Mouse (Mus musculus): ENCODE data around the gene Cep63.
A peak's percentile ranks its signal among the peaks of the same experiment; 100 is the strongest.

The Cep63 gene

DNA sequence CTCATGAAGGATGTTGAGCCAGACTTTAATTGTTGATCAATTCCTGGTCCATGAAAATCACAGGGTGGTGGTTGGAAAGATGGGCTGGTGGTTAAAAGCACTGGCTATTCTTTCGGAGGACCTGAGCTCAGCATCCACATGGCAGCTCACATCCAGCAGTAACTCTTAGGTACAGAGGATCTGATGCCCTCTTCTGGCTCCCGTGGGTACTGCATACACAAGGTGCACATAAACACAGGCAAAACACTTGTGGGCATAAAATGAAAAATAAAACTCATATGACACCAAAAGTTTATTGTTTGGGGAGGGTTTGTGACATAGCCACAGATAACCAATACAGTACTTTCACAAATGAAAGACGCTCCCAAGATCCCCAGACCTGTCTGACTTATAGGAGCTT, 67.9 kb downstream of the Cep63 start:
- no peak for DNase-seq (ENCODE audit: low spot score)

DNA sequence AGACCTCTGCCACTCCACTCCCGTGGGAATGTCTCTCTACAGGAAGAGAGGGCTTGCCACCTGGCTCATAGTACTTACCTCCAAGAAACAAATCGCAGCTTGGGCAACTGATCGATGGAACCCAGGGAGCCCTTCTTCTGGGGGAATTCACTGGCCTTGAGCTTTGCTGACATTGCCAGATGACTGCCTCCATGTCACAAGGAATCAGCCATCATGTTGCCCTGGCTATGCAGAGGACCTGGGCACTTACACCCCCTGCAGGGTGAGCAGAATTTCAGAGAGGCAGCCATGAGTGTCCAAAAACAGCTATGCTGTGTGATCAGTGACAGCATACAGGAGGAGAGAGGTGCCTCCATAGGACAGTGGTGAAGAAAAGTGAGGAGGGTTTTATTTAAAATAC, 72.6 kb downstream of the Cep63 start:
- no peak for DNase-seq (ENCODE audit: low spot score)

DNA sequence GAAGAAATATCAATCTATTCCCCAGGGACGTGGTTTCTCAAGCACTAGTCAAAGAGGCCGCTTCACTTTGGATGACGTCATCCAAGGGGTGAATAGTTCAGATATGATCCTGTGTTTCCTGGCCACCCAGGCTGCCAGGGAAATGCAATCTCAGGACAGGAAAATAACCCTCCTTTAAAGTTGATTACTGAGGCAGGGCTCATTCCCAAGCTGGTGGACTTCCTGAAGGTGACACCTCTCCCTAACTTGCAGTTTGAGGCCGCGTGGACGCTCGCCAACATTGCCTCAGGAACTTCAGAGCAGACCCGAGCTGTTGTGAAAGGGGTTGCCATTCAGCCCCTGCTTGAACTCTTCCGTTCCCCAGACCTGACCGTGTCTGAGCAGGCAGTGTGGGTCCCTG, 74.6 kb downstream of the Cep63 start:
- DNase-seq (ENCODE audit: low spot score): no peak

DNA sequence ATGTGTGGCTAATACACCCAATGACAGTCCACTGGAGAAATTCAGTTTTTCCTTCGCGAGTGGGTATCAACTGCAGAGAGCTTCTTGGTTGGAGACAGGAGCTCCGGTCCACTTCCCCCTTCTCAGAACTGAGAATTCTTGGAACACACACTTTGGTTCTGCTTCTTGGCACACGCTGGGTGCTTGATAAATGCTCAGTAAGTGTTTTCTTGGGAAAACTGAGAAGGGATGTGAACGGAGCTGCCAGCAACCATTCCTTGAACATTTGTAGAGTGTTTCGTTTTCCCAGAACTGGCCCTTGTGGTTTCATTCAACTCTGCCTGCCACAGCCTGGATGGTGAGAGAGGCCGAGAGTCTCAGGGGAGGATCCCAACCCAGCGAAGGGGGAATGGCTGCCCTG, 77.1 kb downstream of the Cep63 start:
- DNase-seq (ENCODE audit: low spot score): no peak

DNA sequence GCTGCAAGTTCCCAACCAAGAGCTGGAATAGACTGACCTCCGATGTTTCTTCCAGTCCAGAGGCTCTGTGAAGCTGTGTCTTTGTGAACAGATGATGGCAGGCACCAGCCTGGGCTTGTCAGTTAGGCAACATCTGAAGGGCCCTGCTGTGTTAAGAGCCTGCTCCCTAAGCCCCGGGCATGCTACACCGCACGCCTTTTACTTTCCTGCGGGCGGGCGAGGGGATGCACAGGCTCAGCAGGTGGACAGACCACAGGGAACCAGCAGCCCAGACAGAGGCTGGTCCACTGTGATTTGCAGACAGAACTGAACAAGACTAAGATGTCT, 79.3 kb downstream of the Cep63 start:
- no peak for DNase-seq (ENCODE audit: low spot score)

DNA sequence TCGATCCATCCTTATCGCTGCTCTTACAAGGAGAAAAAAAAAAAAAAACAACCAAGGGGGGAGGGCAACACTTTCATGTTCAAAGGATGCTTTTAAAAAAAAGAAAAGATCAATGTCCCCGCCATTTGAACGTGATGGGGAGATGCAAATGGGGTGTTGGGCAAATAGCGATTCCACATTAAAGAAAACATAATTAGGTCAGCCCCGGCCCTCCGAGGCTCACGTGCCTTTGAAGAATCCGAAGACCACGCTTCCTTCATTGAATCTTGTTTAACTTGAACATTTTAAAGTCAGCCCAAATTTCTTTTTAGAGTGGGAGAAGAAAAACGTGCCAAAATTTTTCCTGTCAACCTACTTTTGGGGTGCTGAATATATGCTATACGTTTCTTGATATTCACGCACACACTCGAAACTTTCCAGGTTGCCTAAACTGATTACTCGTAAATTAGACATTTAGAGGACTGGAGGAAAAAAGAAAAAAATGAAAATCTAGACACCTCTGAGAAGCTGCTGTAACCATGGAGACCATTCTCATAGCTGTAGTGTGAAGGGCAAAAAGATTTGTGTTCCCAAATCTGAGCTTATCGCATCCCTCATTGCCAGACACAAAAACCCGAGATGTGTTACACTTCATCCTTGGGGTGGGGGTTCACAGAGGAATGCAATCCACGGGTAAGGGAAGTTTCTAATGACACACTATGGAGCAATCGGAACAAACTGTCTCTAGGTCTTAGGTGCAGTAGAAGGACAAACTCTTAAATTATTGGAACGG, 79.9 kb downstream of the Cep63 start:
- no peak for DNase-seq (ENCODE audit: low spot score)

DNA sequence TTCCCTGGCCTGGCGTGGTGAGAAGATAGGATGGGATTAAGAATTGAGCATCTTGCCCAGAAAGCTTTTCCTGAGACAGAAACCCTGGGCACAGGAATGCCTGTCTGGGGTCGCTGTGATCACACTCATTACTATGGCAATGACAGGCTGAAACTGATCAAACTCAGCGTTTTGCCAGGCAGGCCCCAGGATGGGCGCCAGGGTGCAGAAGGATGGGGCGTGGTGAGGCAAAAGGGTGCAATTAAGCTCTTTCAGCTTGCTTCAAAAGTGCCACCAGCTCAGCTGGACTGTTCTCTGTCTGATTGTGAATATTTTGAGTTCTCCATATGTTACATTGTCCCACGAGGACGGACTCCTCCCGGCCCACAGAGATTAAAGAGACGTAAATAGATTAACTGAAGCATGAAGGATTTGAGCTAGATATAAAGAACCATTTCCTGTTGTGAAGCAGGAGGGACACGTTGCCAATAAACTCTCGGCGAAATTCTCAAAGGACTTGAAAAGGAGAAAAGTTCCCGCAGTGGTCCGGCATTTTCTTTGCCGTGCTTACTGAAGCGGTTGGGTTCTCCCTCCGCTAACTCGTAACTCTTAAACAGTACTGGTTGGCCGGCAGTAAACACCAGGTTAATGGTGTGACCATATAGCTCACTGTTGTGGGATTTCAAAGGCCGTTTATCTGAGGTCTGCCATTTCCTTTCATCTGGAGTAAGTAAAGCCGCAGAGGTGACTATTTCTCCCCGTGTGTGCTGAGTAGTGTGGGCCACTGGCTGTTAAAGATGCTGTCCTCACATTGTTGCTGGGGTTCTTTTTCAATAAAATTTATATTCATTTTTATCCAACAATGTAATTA, 80.7 kb downstream of the Cep63 start:
- DNase-seq (ENCODE audit: low spot score): no peak

DNA sequence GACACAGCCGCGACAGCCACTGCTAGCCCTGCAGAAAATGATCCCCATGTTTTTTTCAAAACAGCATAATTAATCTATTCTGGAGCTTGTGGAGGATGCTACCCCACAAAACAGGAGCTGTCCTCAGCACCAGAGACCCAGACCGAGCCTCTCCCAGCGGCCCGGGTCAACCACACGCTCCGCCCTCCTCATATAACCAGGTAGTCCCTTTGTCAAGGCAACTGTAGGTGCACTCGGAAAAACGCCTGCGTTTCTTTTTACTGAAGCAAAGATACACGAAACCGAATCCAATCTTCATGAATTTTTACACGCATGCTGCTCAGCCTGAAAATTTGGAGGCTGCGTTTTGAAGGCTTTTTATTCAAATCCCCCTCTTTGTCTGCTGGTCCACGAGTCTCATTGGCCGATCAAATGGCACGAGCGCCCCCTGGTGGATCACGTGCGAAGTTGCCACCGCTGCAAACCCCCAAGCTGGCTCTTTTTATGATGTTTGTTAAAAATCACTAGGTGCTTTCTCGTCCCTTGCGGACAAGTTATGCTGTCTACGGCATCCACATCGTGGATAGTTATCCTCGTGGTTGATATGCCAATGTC, 81.5 kb downstream of the Cep63 start:
- peak; percentile 67 for DNase-seq (ENCODE audit: low spot score)

DNA sequence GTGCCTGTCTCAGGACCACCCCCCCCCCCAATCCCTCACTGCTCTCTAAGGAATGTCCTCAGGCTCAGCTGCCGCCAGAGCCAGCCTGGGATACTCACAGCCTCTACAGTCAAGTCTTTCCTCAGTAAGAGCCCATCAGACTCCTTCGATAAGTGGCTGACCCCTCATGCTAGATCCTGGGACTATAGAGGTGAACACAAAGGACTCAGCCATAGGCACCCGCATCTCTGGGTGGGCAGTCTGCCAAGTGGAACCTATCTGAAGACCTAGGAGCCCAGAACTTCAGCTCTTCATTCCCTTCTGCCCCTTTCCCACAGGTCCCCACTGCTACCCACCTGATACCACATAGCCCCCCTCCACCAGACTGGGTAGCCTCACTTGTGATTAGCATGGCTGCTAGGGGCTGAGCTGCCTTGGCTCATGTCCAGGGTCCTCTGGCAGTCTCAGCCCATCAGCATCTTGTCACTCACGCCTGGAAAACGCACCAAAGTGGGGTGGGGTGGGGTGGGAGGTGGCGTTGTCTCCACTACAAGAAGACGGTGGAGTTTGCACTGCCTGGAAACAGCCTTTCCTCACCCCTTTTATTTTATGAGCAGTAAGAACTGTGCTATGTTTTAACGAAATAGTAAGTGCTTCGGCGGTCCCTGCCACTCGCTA, 82.1 kb downstream of the Cep63 start:
- DNase-seq (ENCODE audit: low spot score): no peak

DNA sequence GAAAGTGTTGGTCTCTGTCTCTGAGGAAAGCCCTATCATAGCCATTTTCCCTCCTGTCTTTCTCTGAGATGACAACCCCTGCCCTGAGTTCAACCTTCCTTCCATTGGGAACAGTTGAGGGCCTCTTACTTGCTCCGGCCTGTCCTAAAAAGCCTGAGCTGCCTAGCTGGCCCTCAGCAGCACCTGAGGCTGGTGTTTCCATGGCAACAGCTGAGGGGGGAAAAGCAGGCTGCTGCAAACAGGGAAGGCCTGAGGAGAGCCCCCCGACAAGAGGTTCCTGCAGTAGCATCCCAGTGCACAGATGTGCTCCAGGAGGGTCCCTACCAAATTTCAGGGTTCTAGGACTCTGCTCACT, 82.6 kb downstream of the Cep63 start:
- DNase-seq (ENCODE audit: low spot score): no peak

DNA sequence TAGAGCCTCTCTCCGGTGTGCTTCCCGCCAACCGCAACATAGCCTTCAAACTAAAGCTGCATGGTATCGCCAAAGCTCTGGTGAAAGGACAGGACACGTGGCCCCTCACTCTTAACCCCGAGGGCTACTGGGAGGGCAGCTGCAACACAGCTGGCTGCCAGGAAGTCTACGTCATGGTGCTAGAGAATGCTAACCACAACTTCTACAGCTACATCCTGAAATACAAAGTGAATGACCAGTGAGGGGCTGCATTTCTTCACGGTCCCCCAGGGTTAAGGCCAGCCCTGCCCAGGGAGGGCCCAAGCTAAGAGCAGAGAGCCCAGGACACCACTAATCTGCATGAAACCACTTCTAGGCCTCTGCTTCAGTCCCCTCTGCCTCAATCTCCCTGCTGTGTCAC, 83.8 kb downstream of the Cep63 start:
- no peak for DNase-seq (ENCODE audit: low spot score)

DNA sequence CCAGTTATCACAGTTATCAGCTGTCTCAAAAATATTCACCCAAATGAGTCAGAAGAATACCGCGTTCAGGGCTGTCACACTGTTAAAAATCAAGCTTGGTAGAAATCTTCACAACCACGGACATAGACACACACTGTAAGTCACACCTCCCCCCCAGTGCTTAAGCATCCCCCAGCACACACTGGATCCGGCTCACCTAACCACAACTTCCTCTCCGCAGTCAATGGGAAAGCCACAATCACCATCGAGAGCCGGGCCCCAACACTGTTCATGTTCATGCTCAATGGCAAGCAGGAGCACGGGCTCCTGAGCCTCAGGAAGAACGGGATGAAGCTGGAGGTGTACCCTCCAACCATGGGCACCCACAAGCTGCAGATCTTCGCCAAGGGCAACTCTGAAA, 84.7 kb downstream of the Cep63 start:
- no peak for DNase-seq (ENCODE audit: low spot score)

DNA sequence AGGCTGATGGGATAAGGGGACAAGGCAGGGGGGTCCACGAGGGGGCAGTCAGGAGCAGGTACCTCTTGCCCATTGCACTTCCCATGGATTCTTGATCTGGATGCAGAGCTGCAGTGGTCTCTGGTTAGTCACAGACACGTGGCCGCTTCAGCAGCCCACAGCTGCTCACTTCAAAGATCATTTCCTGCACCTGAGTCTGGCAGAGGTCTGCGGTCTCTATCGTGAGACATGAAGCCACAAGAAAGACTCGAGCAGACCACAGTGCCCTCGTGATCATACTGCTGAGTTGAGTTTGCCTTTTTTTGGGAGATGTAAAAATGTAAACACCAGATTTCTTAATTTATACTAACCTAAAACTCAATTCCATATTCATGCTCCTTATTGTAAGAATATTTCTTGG, 86.6 kb downstream of the Cep63 start:
- no peak for DNase-seq (ENCODE audit: low spot score)

DNA sequence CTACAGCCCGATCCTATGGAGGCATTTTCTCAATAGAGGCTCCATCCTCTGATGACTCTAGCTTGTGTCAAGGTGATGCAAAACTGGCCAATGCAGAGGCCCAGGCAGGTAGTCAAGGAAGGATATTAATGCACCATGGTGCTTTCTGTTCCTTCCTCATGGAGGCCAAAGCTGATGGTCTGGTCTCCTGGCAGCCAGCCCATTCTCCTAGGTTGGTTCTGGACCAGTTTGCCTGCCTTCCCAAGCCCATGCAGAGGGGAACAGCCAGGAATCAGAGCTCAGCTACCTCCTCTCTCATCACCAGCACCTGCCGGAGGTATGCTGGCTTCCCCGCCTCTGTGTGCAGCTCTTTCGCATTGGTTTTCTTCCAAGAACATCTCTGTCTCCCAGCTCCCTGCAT, 89.4 kb downstream of the Cep63 start:
- DNase-seq (ENCODE audit: low spot score): no peak
